Mouse (Mus musculus): ENCODE results near the gene Isca1. TPM values are rescaled to one million over a fixed set of nuclear protein-coding genes. Genes with fewer than 3 reads are reported as not detected.

Isca1 gene
- polyA plus RNA-seq, 1 experiment = 80.3 TPM

DNA sequence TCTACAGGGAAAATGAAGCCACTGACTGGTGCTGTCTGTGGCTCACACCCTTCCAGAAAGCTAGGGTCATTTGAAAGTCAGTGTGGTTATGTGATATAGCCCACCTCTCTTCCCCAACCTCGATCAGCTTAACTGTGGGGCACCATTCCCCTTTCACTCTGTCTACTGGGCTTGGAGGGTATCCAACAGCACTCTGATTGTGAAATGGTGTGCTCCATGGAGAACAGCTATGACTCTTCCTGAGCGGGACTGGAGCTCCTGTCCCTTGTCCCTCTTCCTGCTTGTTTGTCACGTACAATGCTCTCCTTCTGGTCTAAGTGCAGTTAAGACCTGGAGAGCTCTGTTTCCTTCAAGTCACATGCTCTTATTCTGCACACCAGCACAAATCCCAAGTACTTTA lies 5.6 kb upstream of the Isca1 start:
- H3K4me3 ChIP-seq (ENCODE audit: control insufficient read depth, insufficient read depth, low read length) = no peak overlapping the region
- no peak for DNase-seq
- WGBS = 93% methylated on average over 3 of the region's 3 CpGs
- no peak overlapping the region for H3K27ac ChIP-seq (ENCODE audit: control insufficient read depth, insufficient read depth, low read length)
- H3K27me3 ChIP-seq (ENCODE audit: control insufficient read depth, insufficient read depth, low read length) = no peaks in the 10 kb centered on the region
- TF ChIP-seq CTCF (IDR thresholded peaks at IDR 0.05; ENCODE audit: borderline replicate concordance, control insufficient read depth, extremely low read depth, insufficient read depth, low read length, poor library complexity) (no peak), POLR2A (IDR thresholded peaks at IDR 0.05; ENCODE audit: control insufficient read depth, extremely low read depth, insufficient read depth, low read length, poor library complexity) (no peak)
- H3K36me3 ChIP-seq (ENCODE audit: control insufficient read depth, insufficient read depth, low read length) = peaks cover 49% of the 10 kb centered on the region
- H3K4me1 ChIP-seq (replicated peaks; ENCODE audit: control insufficient read depth, insufficient read depth, low read length) = peaks cover 11% of the 10 kb centered on the region

DNA sequence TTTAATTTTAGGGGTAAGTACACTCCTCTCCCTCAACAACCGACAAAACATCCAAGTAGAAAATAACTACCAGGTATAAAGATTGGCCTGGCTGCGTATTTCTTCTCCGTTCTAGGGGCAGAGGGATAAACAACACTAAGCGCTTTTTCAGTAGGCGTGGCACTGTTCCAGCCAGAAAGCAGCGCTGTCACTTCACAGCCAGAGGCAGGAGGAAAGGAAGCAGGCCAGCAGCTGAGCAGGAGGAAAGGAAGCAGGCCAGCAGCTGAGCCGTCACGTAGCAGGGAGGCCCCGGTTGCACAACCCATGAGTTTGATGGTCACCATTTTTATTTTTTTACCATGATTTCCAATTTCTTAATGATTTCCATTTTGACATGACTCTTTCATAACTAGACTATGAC lies 1.6 kb upstream of the Isca1 start:
- Histone ChIP-seq H3K27me3 (ENCODE audit: control insufficient read depth, insufficient read depth, low read length) (no peaks in the 10 kb centered on the region), H3K27ac (ENCODE audit: control insufficient read depth, insufficient read depth, low read length) (peak overlapping the region; percentile 71), H3K36me3 (ENCODE audit: control insufficient read depth, insufficient read depth, low read length) (peaks cover 19% of the 10 kb centered on the region), H3K4me1 (replicated peaks; ENCODE audit: control insufficient read depth, insufficient read depth, low read length) (peaks cover 12% of the 10 kb centered on the region), H3K4me3 (ENCODE audit: control insufficient read depth, insufficient read depth, low read length) (no peak overlapping the region)
- 26% methylated on average over 9 of the region's 9 CpGs for WGBS
- peak; percentile 28 for DNase-seq
- TF ChIP-seq CTCF (IDR thresholded peaks at IDR 0.05; ENCODE audit: borderline replicate concordance, control insufficient read depth, extremely low read depth, insufficient read depth, low read length, poor library complexity) = no peak
- no peak for TF ChIP-seq POLR2A (IDR thresholded peaks at IDR 0.05; ENCODE audit: control insufficient read depth, extremely low read depth, insufficient read depth, low read length, poor library complexity)

- peak; percentile 10 for DNase-seq
- 37% methylated on average over 9 of the region's 9 CpGs for WGBS
These were observed 1.2 kb upstream of the Isca1 start for GRCm38 (mm10) chr13:59770847-59771246.

DNA sequence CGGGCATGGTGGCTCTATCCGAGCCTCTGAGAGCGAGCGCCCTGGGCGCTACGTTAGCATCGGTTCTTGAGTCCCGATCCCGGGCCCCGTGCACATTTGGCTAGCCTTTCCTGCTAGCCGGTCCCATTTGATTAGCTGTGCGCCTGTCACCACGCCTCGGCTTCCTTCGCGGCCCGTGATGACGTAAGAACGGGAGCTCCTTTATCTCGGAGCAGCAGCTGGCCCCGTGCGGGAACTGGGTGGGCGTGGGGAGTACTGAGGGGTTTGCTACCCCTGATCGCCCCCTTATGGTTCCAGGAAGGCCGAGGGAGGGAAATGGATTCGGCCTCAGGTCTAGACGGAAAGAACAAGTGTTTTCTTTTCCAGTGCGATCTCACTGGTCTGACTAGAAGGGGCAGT lies 553 bp upstream of the Isca1 start:
- 1% methylated on average over 28 of the region's 28 CpGs for WGBS
- Histone ChIP-seq H3K4me1 (replicated peaks; ENCODE audit: control insufficient read depth, insufficient read depth, low read length) (peaks cover 12% of the 10 kb centered on the region), H3K27me3 (ENCODE audit: control insufficient read depth, insufficient read depth, low read length) (no peaks in the 10 kb centered on the region), H3K27ac (ENCODE audit: control insufficient read depth, insufficient read depth, low read length) (peak overlapping the region; percentile 94), H3K4me3 (ENCODE audit: control insufficient read depth, insufficient read depth, low read length) (peak overlapping the region; percentile 75), H3K36me3 (ENCODE audit: control insufficient read depth, insufficient read depth, low read length) (peaks cover 8% of the 10 kb centered on the region)
- TF ChIP-seq CTCF (IDR thresholded peaks at IDR 0.05; ENCODE audit: borderline replicate concordance, control insufficient read depth, extremely low read depth, insufficient read depth, low read length, poor library complexity) (0 out of 2 replicates have a peak, but pooled peaks have one; percentile 37), POLR2A (IDR thresholded peaks at IDR 0.05; ENCODE audit: control insufficient read depth, extremely low read depth, insufficient read depth, low read length, poor library complexity) (no peak)
- peak; percentile 85 for DNase-seq

More at GRCm38 (mm10) chr13:59770847-59771246, 1.2 kb upstream of the Isca1 start:
- H3K27ac ChIP-seq (ENCODE audit: control insufficient read depth, insufficient read depth, low read length) = peak overlapping the region; percentile 71
- H3K27me3 ChIP-seq (ENCODE audit: control insufficient read depth, insufficient read depth, low read length) = no peaks in the 10 kb centered on the region
- no peak overlapping the region for H3K4me3 ChIP-seq (ENCODE audit: control insufficient read depth, insufficient read depth, low read length)
- peaks cover 12% of the 10 kb centered on the region for H3K4me1 ChIP-seq (replicated peaks; ENCODE audit: control insufficient read depth, insufficient read depth, low read length)
- TF ChIP-seq CTCF (IDR thresholded peaks at IDR 0.05; ENCODE audit: borderline replicate concordance, control insufficient read depth, extremely low read depth, insufficient read depth, low read length, poor library complexity) = no peak
- no peak for TF ChIP-seq POLR2A (IDR thresholded peaks at IDR 0.05; ENCODE audit: control insufficient read depth, extremely low read depth, insufficient read depth, low read length, poor library complexity)
- peaks cover 15% of the 10 kb centered on the region for H3K36me3 ChIP-seq (ENCODE audit: control insufficient read depth, insufficient read depth, low read length)

DNA sequence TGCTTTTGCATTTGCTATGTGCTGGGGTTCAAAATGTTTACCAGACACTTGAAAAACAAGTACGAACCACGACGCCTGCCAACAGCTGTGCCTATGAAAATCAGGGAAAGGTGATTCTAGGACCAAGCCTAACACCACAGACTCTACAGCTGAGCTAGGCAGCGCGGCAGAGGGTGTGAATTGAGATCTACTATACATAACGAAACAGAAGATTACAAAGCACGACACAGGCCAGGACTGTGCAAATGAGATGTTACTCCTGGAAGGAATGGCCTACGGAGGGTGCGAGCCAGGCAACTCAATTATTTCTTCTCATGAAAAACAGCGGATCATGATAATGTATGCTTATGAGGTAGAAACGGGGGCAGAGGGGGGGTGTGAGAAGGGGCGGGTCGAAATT lies 1.1 kb downstream of the Isca1 start:
- Histone ChIP-seq H3K27ac (ENCODE audit: control insufficient read depth, insufficient read depth, low read length) (no peak overlapping the region), H3K27me3 (ENCODE audit: control insufficient read depth, insufficient read depth, low read length) (no peaks in the 10 kb centered on the region), H3K36me3 (ENCODE audit: control insufficient read depth, insufficient read depth, low read length) (peaks cover 3% of the 10 kb centered on the region; the same call in 1 of the 2 replicates), H3K4me3 (ENCODE audit: control insufficient read depth, insufficient read depth, low read length) (no peak overlapping the region), H3K4me1 (replicated peaks; ENCODE audit: control insufficient read depth, insufficient read depth, low read length) (peaks cover 12% of the 10 kb centered on the region)
- TF ChIP-seq CTCF (IDR thresholded peaks at IDR 0.05; ENCODE audit: borderline replicate concordance, control insufficient read depth, extremely low read depth, insufficient read depth, low read length, poor library complexity) (no peak), POLR2A (IDR thresholded peaks at IDR 0.05; ENCODE audit: control insufficient read depth, extremely low read depth, insufficient read depth, low read length, poor library complexity) (no peak)
- DNase-seq = no peak
- WGBS = 57% methylated on average over 13 of the region's 13 CpGs

DNA sequence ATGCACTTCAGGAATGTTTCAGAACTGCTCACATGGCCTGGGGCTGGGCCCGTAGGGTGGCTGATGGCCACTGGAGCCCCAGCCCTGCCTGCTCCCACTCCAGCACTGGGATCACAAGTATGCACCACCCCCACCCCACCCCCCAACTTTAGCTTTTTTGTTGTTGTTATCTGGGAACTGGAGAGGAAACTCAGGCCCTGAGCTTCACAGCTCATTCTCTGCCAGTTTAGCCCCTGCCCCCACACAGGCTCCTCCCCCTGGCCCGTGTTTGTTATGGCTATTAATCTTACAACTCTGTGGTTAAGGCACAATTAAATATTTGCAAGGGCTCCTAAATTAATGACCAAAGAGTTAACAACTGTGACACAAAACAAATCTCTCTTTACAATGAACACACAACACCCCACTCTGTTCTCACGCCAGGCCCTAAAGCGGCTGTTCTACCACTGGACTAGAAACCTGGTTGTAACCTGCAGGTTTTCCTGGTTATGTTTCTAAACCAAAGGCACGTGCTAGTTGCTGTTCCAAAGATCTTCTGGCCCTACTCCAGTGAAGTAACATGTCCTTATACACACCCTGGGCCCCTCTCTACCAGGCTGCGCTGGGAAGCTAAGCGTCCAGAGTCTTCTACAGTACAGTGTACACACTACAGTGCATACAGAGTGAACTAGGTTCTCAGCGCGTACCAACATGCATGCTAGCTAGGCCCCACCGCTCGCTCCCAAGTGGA lies 2.7 kb downstream of the Isca1 start:
- H3K4me1 ChIP-seq (replicated peaks; ENCODE audit: control insufficient read depth, insufficient read depth, low read length) = peaks cover 12% of the 10 kb centered on the region
- no peak for DNase-seq
- WGBS = 85% methylated on average over 11 of the region's 11 CpGs
- H3K27ac ChIP-seq (ENCODE audit: control insufficient read depth, insufficient read depth, low read length) = no peak overlapping the region
- no peaks in the 10 kb centered on the region for H3K27me3 ChIP-seq (ENCODE audit: control insufficient read depth, insufficient read depth, low read length)
- TF ChIP-seq CTCF (IDR thresholded peaks at IDR 0.05; ENCODE audit: borderline replicate concordance, control insufficient read depth, extremely low read depth, insufficient read depth, low read length, poor library complexity) (no peak), POLR2A (IDR thresholded peaks at IDR 0.05; ENCODE audit: control insufficient read depth, extremely low read depth, insufficient read depth, low read length, poor library complexity) (no peak)
- H3K36me3 ChIP-seq (ENCODE audit: control insufficient read depth, insufficient read depth, low read length) = no peaks in the 10 kb centered on the region
- H3K4me3 ChIP-seq (ENCODE audit: control insufficient read depth, insufficient read depth, low read length) = no peak overlapping the region

Measured in thymus, adult 2 months (tissue).